Mouse (Mus musculus) forelimb bud, embryonic 11.5 days (tissue): ENCODE data around the gene Gm10031.
A peak's percentile ranks its signal among the peaks of the same experiment; 100 is the strongest.

ENCODE experiments used
- DNase-seq: peaks from one replicate; pipeline ENCODE4 v3.0.0-alpha.2; 2012; ENCODE audit warnings: low read depth, low spot score

The Gm10031 gene

GRCm38 (mm10) chr1:156539787-156540560 lies 16.2 kb downstream of the Gm10031 start:
- no peak for DNase-seq

- DNase-seq, result no peak
Observed at GRCm38 (mm10) chr1:156543999-156544398, 20.2 kb downstream of the Gm10031 start.

- peak; percentile 85 for DNase-seq
Observed at GRCm38 (mm10) chr1:156558024-156558930, 34.5 kb downstream of the Gm10031 start, which contains the start of gene Abl2. TSS of gene Abl2 (plus strand) at chr1:156558786.

- peak; percentile 21 for DNase-seq
Observed at GRCm38 (mm10) chr1:156558950-156559640, 35.3 kb downstream of the Gm10031 start.

- DNase-seq, result no peak
Observed at GRCm38 (mm10) chr1:156559641-156560020, 35.8 kb downstream of the Gm10031 start.

- DNase-seq, result no peak
Observed at GRCm38 (mm10) chr1:156560500-156560899, 36.7 kb downstream of the Gm10031 start.

- no peak for DNase-seq
Observed at GRCm38 (mm10) chr1:156565328-156565727, 41.5 kb downstream of the Gm10031 start.

- DNase-seq, result no peak
Observed at GRCm38 (mm10) chr1:156566132-156566531, 42.3 kb downstream of the Gm10031 start.

GRCm38 (mm10) chr1:156569615-156570014 lies 45.8 kb downstream of the Gm10031 start:
- DNase-seq, result no peak

GRCm38 (mm10) chr1:156572952-156573351 lies 49.1 kb downstream of the Gm10031 start:
- DNase-seq, result no peak
